Mouse (Mus musculus) adrenal gland (tissue): ENCODE data around the gene Dnase1l3.

Experiments used
- intact Hi-C: fragments of 180-260 bp; cut with DNase I; formaldehyde crosslinking; loops from one replicate; pipeline ENCODE4 v1.15.1; 2025
- long read RNA-seq, 2 experiments: library from polyadenylated mRNA; unstranded; transcript quantifications; one replicate each; pipeline ENCODE4 v2.0.0; 2020; ENCODE audit warnings: borderline replicate concordance in 1 of 2; ENCODE audit not compliant: insufficient replicate concordance in 1 of 2

The Dnase1l3 gene
- long read RNA-seq, experiment 1, partial matches to known transcripts: 0 of 13 reads
- long read RNA-seq, experiment 1, other reads (novel, unspliced or antisense): 13 of 13 reads
- long read RNA-seq, experiment 2, partial matches to known transcripts: 0 of 1 reads
- long read RNA-seq, experiment 2, other reads (novel, unspliced or antisense): 1 of 1 reads

GRCm38 (mm10) chr14:7994271-7994767 lies at the start of gene Dnase1l3:
Gene Dnase1l3, minus strand, starts transcription at chr14:7994573.
- intact Hi-C loops: loop anchor here (2.0 kb wide), 1 partner anchor 178 kb away; the partner anchor contains the start of gene Flnb

- intact Hi-C loops: loop anchor here (2.0 to 10.0 kb wide), 2 partner anchors 44 to 78 kb away; no protein-coding TSS in a partner anchor
Measured at GRCm38 (mm10) chr14:8042577-8042976, 48.2 kb upstream of the Dnase1l3 start.

- intact Hi-C loops: loop anchor here (2.0 to 10.0 kb wide), 2 partner anchors 43 to 77 kb away; no protein-coding TSS in a partner anchor
Measured at GRCm38 (mm10) chr14:8042120-8042519, 47.7 kb upstream of the Dnase1l3 start.

GRCm38 (mm10) chr14:8040911-8041678 lies 46.7 kb upstream of the Dnase1l3 start:
- intact Hi-C loops: loop anchor here (10.0 kb wide), 1 partner anchor 76 kb away; no protein-coding TSS in a partner anchor

- intact Hi-C loops: loop anchor here (10.0 kb wide), 1 partner anchor 75 kb away; no protein-coding TSS in a partner anchor
Measured at GRCm38 (mm10) chr14:8040179-8040578, 45.8 kb upstream of the Dnase1l3 start.

GRCm38 (mm10) chr14:8038791-8039448 lies 44.5 kb upstream of the Dnase1l3 start:
- intact Hi-C loops: no loop called here

- intact Hi-C loops: no loop called here
Measured at GRCm38 (mm10) chr14:8038150-8038549, 43.8 kb upstream of the Dnase1l3 start.

- intact Hi-C loops: no loop called here
Measured at GRCm38 (mm10) chr14:8036406-8036805, 42.0 kb upstream of the Dnase1l3 start.

GRCm38 (mm10) chr14:8035951-8036350 lies 41.6 kb upstream of the Dnase1l3 start:
- intact Hi-C loops: no loop called here

GRCm38 (mm10) chr14:8034561-8034960 lies 40.2 kb upstream of the Dnase1l3 start:
- intact Hi-C loops: no loop called here

GRCm38 (mm10) chr14:8032087-8032944 lies 37.9 kb upstream of the Dnase1l3 start:
- intact Hi-C loops: no loop called here

- intact Hi-C loops: no loop called here
Measured at GRCm38 (mm10) chr14:8030535-8030934, 36.2 kb upstream of the Dnase1l3 start.

- intact Hi-C loops: no loop called here
Measured at GRCm38 (mm10) chr14:8029752-8030151, 35.4 kb upstream of the Dnase1l3 start.

- intact Hi-C loops: no loop called here
Measured at GRCm38 (mm10) chr14:8028086-8028485, 33.7 kb upstream of the Dnase1l3 start.

- intact Hi-C loops: no loop called here
Measured at GRCm38 (mm10) chr14:8026769-8027531, 32.6 kb upstream of the Dnase1l3 start.

- intact Hi-C loops: no loop called here
Measured at GRCm38 (mm10) chr14:8024936-8025335, 30.6 kb upstream of the Dnase1l3 start.

- intact Hi-C loops: no loop called here
Measured at GRCm38 (mm10) chr14:8024469-8024868, 30.1 kb upstream of the Dnase1l3 start.

GRCm38 (mm10) chr14:8020546-8020945 lies 26.2 kb upstream of the Dnase1l3 start:
- intact Hi-C loops: no loop called here

- intact Hi-C loops: no loop called here
Measured at GRCm38 (mm10) chr14:8020011-8020410, 25.6 kb upstream of the Dnase1l3 start.

- intact Hi-C loops: no loop called here
Measured at GRCm38 (mm10) chr14:8016951-8017350, 22.6 kb upstream of the Dnase1l3 start.
